Mouse (Mus musculus) bone marrow macrophage, adult 2 months (primary cell): ENCODE measurements at regions not wholly inside any gene's neighbourhood (a gene's known extent, or its start where the extent isn't known, plus 50 kb on each side); places are given as distances from the start of the nearest gene placed in this dataset.

Source experiments
- H3K27ac ChIP-seq: 2 replicates; pipeline ENCODE4 v1.5.1; 2012; ENCODE audit warnings: low read depth, low read length; ENCODE audit not compliant: insufficient read depth
- H3K4me1 ChIP-seq: 2 replicates; pipeline ENCODE4 v1.6.1; 2012; ENCODE audit warnings: low read length; ENCODE audit not compliant: control insufficient read depth, insufficient read depth
- H3K4me3 ChIP-seq: 2 replicates; pipeline ENCODE4 v1.5.1; 2012; ENCODE audit warnings: mild to moderate bottlenecking, low read length, moderate library complexity; ENCODE audit not compliant: insufficient read depth
- CTCF ChIP-seq: IDR thresholded peaks from 2 replicates; pipeline ENCODE4 v1.5.1; 2012; ENCODE audit warnings: low read depth, mild to moderate bottlenecking, low read length, moderate library complexity
- POLR2A ChIP-seq: IDR thresholded peaks from 2 replicates; pipeline ENCODE4 v1.6.1; 2012; ENCODE audit warnings: mild to moderate bottlenecking, low read depth, low read length, borderline replicate concordance

DNA sequence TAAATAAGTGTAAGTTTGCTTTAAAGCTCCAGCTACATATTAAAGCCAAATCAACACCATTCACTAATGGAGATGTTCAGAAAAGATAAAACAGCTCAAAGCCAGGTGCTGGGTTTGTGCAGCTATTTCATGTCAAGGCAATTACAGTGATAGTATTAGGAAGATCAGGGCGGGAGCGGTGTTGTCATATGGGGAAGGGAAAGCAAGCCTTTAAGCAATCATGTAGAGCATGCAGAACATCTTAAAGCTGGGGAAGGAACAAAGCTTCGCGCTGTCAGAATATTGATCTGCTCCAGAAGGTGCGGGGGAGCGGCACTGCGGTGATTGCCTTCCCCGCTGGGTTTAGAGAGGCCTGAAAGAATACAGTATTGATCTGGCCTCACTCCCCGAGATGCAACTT lies 724.9 kb downstream of the Nr2f2 start:
- Histone ChIP-seq H3K4me3 (no peak overlapping the region), H3K4me1 (no peaks in the 10 kb centered on the region), H3K27ac (no peak overlapping the region)
- no peak for TF ChIP-seq POLR2A
- TF ChIP-seq CTCF, result no peak

DNA sequence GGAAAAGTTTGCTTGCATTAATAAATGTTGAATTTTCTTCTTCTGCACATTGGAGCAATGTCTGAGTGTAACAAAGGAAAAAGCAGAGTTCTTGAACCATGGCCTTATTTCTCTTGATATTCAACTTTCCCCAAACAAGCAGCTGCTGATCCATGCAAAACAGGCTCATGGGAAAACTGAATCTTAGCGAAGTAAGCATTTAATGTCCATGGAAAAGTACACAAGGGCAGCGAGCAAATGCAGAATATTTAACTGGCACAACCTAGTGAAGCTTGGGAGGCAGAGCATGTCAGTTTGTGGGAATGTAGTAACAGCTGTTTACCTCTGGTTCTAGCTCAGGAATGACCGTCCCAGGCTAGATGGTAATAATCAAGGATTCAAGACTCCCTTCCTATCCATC lies 766.7 kb downstream of the Nr2f2 start:
- Histone ChIP-seq H3K27ac (no peak overlapping the region), H3K4me1 (no peaks in the 10 kb centered on the region), H3K4me3 (no peak overlapping the region)
- TF ChIP-seq POLR2A (no peak), CTCF (no peak)

DNA sequence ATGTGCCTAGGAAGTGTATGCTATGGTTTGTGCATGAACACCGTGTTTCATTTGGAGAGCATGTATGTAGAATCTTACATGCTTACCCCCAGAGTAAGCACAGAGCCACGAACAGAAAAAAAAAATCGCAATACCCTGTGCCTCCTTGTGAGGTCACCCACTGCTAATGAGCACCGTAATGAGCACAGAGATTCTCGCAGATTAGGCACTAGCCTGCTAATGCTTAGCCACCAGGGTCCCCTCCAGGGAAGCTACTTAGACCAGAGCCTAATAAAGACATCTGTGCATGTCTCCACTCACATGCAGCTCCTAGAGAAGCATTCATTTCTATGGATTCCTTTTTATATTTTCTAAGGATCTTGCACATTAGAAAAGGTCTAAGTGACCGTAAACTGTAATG lies 780.8 kb downstream of the Nr2f2 start:
- Histone ChIP-seq H3K4me3 (no peak overlapping the region), H3K27ac (no peak overlapping the region), H3K4me1 (no peaks in the 10 kb centered on the region)
- TF ChIP-seq CTCF (no peak), POLR2A (no peak)

DNA sequence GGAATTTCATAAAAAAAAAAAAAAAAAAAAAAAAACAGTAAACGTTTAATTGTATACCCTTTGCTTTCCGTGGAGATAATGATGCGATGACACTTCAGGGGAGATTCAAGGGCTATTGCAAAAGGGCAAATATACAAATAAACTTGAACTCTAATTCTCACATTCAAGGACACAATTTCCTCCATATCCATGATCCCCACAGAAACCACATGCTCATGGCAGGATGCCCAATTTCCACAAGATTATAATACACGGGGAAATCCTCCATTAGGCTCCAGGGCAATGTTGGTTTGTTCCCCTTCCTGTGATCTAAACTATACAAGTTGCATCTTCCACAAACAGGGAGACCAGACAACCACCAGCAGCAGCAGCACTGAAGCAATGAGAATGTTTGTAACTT lies 781.4 kb downstream of the Nr2f2 start:
- no peak overlapping the region for H3K27ac ChIP-seq
- H3K4me3 ChIP-seq, result no peak overlapping the region
- H3K4me1 ChIP-seq, result no peaks in the 10 kb centered on the region
- TF ChIP-seq CTCF (no peak), POLR2A (no peak)

DNA sequence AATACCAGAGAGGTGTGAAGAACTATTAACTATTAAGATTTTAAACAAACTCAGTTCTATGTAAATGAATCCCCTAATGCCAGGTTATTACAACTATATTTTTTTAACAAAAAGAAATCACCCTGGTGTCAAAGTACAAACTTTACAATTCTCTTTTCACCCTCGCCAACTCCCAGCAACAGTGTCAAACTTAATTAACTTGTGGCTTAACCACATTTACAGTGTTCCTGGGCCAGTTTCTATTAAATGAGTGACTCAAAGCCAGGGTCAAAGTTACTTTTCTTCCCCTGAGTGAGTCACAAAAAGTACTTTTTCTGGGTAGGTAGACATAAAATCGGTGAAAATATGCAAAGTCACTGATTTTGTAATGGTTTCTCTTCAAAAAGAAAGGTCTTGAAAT lies 782.0 kb downstream of the Nr2f2 start:
- Histone ChIP-seq H3K4me1 (no peaks in the 10 kb centered on the region), H3K4me3 (no peak overlapping the region), H3K27ac (no peak overlapping the region)
- TF ChIP-seq CTCF (no peak), POLR2A (no peak)

DNA sequence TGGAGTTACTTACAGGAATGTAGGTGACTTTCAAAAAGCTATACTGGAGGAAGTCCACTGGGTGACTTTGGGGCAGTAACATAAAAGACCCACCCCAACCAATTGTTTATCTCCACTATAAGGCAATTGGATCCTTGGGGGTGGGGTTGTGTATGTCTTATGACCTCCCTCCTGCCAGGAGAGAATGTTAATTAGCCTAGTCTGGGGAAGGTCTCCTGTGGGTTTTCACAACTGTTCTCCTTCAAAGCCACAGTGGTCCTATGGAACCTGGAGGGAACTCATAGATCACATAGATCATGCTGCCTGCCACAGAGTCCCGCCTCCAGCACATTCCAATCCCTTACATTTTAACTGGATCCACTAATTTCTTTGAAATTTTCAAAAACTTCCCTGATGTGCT lies 782.6 kb downstream of the Nr2f2 start:
- no peak for TF ChIP-seq POLR2A
- TF ChIP-seq CTCF, result no peak
- no peak overlapping the region for H3K27ac ChIP-seq
- H3K4me3 ChIP-seq, result no peak overlapping the region
- no peaks in the 10 kb centered on the region for H3K4me1 ChIP-seq

DNA sequence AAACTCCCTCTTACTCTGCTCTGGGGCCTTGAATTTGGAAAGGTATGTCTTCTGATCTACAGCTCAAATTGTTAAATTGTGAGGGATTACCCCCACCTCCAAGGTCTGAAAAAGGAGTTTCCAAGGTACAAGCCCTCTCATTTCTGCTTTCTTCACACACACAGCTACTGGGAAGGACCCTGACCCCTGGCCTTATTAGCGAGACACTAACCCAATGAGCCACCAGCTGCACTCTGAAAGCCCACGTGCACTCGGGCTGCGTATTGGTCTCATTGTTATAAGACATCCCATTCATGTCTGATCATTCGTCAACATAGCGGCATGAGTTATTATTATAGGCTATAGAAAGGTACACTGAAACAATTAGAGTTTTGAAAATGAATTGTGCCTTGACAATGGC lies 784.9 kb downstream of the Nr2f2 start:
- no peak for TF ChIP-seq CTCF
- TF ChIP-seq POLR2A, result no peak
- Histone ChIP-seq H3K4me1 (no peaks in the 10 kb centered on the region), H3K27ac (no peak overlapping the region), H3K4me3 (no peak overlapping the region)

DNA sequence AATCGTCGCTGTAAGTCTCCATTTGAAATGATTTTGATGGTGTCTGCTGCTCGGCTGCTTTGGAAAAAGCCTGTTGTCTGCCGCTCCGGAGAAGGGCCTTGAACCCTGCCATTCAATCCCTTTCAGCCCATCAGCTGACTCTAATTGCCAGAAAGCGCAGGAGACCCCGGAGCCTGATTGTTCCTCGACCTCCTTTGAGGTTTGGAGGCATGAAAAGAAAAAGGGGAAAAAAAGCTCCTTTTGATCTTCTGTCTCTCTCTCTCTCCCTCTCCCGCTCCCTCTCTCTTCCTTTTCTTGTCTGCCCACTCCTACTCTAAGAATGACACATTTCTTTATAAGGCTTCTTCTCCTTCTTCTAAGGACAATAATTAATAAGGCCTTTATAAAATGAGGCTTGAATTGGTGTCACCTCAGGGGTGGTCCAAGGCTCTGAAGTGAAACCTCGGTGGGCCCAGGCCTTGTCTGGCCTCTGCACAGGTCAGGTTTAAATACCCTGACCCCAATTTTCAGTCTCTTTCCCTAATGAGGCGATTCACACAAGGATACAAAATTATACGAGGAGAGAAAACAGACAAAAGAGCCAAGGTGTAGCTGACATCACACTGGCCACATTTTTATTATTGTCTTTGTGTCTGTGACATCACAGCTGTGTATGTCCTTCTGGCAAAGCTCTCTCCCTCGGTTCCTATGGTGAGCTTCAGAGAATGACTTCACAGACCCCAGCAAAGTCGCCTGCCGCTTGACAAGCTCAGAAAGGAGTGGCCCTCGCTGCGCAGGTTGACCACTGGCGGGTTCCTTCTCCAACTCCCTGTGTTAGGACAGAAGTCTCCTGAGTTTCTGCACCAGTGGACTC lies 787.4 kb downstream of the Nr2f2 start:
- Histone ChIP-seq H3K27ac (no peak overlapping the region), H3K4me3 (no peak overlapping the region), H3K4me1 (no peaks in the 10 kb centered on the region)
- no peak for TF ChIP-seq POLR2A
- TF ChIP-seq CTCF, result no peak

DNA sequence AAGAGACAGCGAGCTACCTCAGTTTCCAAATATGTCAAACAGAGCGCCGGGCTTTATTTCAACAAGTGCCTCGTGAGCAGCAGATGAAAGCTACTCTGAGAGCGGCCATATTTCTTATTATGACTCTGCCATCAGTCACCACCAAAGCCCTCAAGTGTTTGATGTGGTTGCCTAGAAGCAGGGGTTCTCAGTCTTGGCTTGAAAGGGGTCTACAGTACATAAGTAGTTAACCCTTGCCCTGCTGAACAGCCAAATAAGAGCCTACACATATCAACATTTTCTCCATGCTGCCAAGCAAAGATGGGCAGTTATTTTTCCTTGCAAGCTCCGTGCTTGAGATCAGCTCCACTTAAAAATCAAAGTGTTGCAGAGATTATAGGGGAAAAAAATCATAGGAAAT lies 788.8 kb downstream of the Nr2f2 start:
- H3K4me3 ChIP-seq, result no peak overlapping the region
- no peak overlapping the region for H3K27ac ChIP-seq
- TF ChIP-seq POLR2A (no peak), CTCF (no peak)
- H3K4me1 ChIP-seq, result no peaks in the 10 kb centered on the region

DNA sequence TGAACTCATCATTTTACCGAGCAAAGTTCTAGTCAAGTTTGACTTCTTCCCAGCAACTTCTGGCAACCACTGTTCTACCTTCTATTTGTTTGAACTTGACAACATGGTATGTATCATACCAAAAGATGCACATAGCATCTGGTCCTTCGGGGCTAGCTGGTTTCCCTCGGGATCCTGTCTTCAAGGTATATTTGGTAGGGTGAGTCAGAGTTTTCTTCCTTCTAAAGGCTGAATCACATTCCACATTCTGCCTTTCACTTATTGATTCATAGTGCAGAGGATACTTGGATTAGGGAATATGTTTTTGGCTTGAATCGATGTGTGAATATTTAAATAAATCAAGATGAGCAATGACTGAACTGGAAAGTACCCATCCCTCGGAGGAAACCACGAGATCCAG lies 789.9 kb downstream of the Nr2f2 start:
- H3K27ac ChIP-seq, result no peak overlapping the region
- H3K4me3 ChIP-seq, result no peak overlapping the region
- H3K4me1 ChIP-seq, result no peaks in the 10 kb centered on the region
- no peak for TF ChIP-seq POLR2A
- no peak for TF ChIP-seq CTCF

DNA sequence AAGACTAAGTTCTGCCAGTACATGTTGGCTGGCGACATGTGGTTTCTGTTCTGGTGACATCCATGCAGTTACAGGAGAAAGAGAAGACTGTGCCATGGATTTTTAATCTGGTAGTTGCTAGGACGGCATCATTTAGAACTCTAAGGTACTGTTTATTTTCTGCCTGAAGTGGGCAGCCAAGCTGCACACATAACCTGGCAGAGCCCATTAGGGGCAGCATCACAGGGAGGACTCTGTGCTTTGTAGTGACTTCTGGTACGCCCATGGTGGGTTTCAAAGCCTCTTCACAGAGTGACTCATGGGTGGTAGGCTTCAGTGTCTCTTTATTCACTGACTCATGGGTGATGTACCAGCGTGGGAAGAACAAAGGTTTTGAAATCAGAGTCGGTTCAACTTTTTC lies 792.8 kb downstream of the Nr2f2 start:
- TF ChIP-seq POLR2A (no peak), CTCF (no peak)
- Histone ChIP-seq H3K27ac (no peak overlapping the region), H3K4me1 (no peaks in the 10 kb centered on the region), H3K4me3 (no peak overlapping the region)
